Mouse (Mus musculus): ENCODE results near the gene Flywch2.

The Flywch2 gene

GRCm38 (mm10) chr17:23748631-23749391 is 37.1 kb downstream of the Flywch2 start:
- DNase-seq (ENCODE audit: low spot score) = no peak

GRCm38 (mm10) chr17:23748026-23748425 is 37.9 kb downstream of the Flywch2 start:
- no peak for DNase-seq (ENCODE audit: low spot score)

- no peak for DNase-seq (ENCODE audit: low spot score)
These were observed 38.4 kb downstream of the Flywch2 start for GRCm38 (mm10) chr17:23747471-23747870.

GRCm38 (mm10) chr17:23746767-23747166 is 39.1 kb downstream of the Flywch2 start:
- DNase-seq (ENCODE audit: low spot score) = no peak

GRCm38 (mm10) chr17:23746311-23746710 is 39.6 kb downstream of the Flywch2 start:
- DNase-seq (ENCODE audit: low spot score) = no peak

GRCm38 (mm10) chr17:23745301-23746251 is 40.3 kb downstream of the Flywch2 start, which contains the start of gene Kremen2:
TSS of gene Kremen2 (minus strand) at chr17:23745833.
- DNase-seq (ENCODE audit: low spot score) = no peak

- DNase-seq (ENCODE audit: low spot score) = no peak
These were observed 41.2 kb downstream of the Flywch2 start for GRCm38 (mm10) chr17:23744651-23745050.

GRCm38 (mm10) chr17:23744076-23744475 is 41.8 kb downstream of the Flywch2 start:
- DNase-seq (ENCODE audit: low spot score) = no peak

- no peak for DNase-seq (ENCODE audit: low spot score)
These were observed 42.9 kb downstream of the Flywch2 start for GRCm38 (mm10) chr17:23742941-23743340.

GRCm38 (mm10) chr17:23742210-23742793 is 43.6 kb downstream of the Flywch2 start:
- DNase-seq (ENCODE audit: low spot score) = no peak

- DNase-seq (ENCODE audit: low spot score) = no peak
These were observed 44.3 kb downstream of the Flywch2 start for GRCm38 (mm10) chr17:23741359-23742209.

GRCm38 (mm10) chr17:23740598-23741021 is 45.3 kb downstream of the Flywch2 start, which contains the start of gene Paqr4:
TSS of gene Paqr4 (minus strand) at chr17:23740867.
- DNase-seq (ENCODE audit: low spot score) = no peak

GRCm38 (mm10) chr17:23740136-23740584 is 45.7 kb downstream of the Flywch2 start:
- DNase-seq (ENCODE audit: low spot score) = no peak

GRCm38 (mm10) chr17:23739202-23740135 is 46.4 kb downstream of the Flywch2 start:
- DNase-seq (ENCODE audit: low spot score) = no peak

GRCm38 (mm10) chr17:23738836-23739201 is 47.1 kb downstream of the Flywch2 start:
- no peak for DNase-seq (ENCODE audit: low spot score)

GRCm38 (mm10) chr17:23737493-23738445 is 48.1 kb downstream of the Flywch2 start:
- DNase-seq (ENCODE audit: low spot score) = no peak

GRCm38 (mm10) chr17:23734341-23734740 is 51.5 kb downstream of the Flywch2 start:
- DNase-seq (ENCODE audit: low spot score) = no peak

GRCm38 (mm10) chr17:23730441-23730840 is 55.4 kb downstream of the Flywch2 start:
- DNase-seq (ENCODE audit: low spot score) = no peak

Data from urinary bladder, postnatal 10 days (tissue).